Mouse (Mus musculus): ENCODE results near the gene Mab21l1.

The Mab21l1 gene

DNA sequence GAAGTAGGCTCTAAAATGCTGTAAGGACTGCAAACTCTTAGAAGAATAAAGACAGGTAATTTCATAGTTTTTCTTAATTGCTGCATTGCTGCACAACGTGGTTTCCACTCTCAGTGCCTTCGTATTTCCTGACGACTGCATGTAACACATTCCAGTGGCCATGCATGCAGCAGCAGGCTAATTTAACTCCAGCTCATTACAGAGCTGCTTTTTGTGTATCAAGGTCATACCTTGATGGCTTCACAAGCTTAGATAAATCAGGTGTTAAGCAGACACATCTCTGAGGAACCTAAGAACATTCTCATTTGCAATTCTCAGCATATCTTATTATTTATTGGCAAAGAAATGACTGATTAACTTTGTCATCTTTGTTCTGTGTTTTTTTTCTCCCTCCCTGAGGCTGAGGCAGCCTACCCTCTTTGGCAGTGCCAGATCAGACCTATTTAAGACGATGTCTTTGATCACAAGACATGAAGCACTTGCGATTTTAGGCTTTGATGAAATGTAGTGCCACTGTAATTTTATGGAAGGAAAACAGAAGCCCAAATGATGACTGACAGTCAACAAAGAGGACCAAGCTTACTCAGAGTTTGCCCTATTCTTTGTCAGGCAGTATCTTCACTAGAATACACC is 32.8 kb downstream of the Mab21l1 start:
- no peak for DNase-seq (ENCODE audit: low spot score in 2 of 2)

DNA sequence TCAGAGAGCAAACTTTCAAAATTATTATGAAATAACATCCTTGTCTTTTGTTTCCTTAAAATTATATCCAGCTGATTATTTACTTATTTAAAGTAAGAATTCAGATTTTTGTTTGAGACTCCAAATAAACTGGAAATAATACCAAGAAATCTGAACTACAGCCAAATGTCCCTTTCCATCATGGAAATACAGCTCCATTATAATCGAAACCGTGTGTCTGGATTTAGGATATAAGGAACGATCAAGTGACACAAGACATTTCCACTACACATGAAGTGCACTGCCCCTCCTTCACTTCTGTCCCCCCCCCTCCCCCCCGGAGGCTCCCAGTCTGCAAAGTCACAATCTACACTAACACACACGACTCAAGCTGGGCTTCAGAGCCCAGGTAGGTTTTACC is 33.8 kb downstream of the Mab21l1 start:
- no peak for DNase-seq (ENCODE audit: low spot score in 2 of 2)

DNA sequence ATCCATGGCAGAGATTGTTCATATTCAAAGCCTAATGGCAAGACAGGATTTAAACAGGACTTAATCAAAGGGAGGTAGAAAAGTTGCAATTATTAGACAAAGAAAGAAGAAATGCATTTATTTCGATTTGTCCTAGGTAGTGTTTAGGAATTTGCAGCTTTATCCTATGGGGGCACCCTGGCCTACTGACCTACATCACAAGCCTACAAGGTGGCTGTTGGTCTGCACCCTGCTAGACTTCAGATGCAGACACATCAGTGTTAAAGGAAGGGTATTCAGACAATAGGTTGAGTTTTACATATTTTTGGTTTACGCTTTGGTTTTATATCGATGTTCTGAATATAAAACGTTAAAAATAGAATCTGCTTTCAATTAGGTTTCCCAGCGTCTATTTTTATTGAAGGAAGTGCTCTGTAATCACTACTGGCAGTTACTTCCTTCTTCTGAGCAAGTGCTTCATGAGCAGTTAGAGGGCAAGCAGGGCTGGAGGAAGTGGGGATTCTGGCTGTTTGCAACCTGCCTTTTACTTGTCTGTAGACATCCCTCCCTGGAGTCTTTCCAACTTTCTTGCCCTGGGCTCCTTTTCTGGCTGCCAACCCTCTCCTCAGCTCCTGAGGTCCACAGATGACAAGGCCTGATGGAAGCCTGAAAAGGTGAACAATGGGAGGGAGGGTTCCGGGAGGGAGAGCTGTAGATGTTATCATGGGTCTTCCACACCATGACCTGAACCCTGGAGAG is 34.5 kb downstream of the Mab21l1 start:
- no peak for DNase-seq (ENCODE audit: low spot score in 2 of 2)

DNA sequence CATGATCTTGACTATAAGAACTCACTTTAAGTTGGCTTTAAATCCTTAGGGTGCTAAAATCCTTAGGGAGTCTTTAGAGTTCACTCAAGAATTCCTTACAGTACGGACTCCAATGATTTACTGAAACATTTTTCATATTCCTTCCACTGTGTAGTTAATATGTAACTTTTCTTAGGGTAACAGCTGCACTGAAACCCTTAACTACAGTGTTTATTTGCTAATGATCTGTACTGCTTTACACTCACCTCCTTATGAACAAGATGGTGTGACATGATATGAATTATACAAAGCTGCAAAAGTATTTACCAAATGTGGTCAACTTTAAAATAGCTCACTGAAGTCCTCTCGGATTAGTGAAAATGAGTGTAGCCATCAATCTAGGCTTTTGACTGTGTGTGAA is 35.8 kb downstream of the Mab21l1 start:
- no peak for DNase-seq (ENCODE audit: low spot score in 2 of 2)

DNA sequence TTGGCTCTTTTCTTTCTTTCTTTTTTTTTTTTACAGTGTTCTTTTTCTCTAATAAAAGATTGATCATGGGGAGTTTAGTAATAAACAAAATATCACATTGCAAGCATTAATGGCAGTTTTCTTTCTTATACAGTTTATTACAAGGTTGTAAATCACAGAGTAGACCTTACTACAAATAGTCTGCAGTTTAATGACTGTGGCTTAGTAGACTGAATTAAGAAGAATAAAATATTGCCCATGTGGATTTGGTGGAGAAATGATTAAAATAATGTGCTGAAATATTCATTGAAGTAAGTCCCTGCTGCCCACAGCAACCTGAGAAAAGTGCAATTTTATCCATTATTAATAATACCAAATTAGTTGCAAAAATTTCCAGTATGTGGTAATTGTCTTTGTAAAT is 37.3 kb downstream of the Mab21l1 start:
- DNase-seq (ENCODE audit: low spot score in 2 of 2), result no peak

DNA sequence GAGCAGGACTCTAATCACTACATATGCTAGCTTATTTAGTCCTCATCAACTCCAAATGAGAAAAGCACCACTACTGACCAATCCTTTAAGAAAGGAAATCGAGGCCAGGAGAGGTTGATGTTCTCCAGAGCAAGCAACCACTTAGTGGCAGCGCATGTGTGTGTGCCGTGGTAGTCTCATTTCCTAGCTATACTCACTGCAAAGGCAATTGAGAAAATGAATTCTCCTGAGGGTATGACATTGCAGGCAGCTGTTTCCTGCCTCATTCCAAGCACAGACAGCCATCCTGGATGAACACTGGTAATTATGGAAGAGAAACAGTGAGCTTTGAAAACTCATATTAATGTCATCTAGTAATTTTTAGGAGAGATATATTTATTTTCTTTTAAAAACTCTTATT is 42.6 kb downstream of the Mab21l1 start:
- no peak for DNase-seq (ENCODE audit: low spot score in 2 of 2)

DNA sequence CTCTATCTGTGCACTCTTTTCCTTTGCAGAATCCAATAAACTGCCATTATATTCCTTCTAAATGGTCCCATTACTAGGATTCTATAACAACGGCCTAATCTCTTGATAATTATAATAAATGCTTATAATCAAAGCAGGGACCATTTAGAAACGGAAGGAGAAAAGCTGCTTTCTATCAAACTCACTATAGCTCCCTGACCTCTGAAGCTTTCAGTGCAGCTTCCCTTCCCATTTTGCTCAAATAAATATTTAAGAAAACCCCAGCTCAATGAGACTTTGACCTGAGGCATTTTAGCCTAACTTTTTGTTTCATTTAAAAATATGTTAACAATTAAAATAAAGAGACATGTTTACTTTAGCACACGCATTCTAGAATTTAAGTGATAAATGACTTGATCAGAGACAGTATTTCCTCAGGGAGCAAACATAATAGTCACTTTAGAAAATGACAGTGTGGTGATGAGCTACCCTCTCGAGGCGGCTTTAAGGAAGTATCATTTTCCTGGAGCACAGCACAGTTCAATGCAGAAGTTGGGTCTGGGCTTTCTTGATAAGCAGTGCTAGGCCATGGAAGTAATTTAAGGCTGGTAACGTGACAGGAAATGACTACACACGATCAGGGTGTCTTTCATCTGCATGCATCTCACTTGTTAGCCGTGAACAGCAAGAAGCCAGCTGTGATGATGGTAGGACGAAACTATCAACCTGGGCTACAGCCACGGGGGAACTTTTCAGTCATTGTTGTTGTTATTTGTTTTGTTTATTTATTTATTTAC is 46.4 kb downstream of the Mab21l1 start:
- DNase-seq (ENCODE audit: low spot score in 2 of 2), result no peak

DNA sequence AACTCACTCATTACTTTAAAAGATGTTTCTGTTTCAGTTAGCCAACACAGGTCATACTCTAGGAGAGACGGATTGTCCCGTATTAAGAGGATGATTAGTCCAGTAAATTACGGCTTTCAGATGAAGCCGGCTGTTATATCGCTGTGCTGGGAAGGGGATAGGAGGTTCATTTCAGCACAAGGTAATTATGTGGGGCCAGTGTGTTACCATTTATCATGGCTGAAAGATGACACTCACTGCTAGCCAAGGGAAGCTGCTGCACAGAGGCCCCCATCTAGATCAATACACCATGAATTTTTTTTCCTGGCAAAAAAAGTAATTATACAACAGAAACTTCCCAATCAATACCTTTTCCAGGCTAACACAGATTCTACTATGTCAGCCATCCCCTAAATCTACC is 47.9 kb downstream of the Mab21l1 start:
- no peak for DNase-seq (ENCODE audit: low spot score in 2 of 2)

All from spleen, postnatal 14 days (tissue).